Comparison of ENCODE assay signal across 8 mouse cellular contexts in the genomic region with DNA sequence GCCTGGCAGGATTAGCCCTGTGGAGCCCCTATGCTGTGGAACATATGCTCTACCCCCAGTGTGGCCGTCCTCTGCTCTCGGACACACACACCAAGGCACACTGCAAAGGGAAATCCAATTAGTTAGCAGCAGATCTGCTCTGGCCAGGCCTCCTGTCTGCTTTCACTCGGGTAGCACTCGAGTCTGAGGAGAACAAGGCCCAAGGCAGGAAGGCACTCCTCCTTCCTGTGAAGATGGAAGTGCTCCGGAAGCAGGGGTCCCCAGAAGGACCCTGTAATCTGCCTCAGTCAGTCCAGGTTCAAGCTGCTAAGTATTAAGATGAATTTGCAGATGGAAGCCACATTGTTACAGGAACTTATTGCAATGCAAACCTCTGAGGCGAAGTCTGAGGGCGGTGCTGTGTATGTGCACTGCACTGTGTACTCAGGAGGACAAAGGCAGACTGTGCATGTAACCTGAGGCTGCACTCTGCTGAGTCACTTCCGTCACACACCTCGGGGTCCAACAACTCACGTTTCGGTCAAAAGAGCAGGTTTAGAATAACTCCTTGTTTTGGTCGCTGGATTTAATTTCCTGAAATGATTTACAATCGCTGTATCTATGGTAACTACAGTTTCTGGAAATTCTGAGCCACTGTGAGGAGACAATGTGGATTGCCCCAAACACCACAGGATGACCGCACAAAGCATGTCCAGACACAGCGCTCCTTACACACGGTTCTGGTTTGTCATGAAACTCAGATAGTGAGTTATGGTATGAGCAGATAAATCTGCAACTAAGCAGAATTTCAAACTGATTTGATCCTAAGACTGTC. TPM values are rescaled to one million over a fixed set of nuclear protein-coding genes. Genes with fewer than 3 reads are reported as not detected.
DNase-seq lines count a peak whose midpoint lies in the region; ATAC-seq lines count a peak whose summit lies in the region.

No protein-coding gene starts in this region.

- H3K36me3 ChIP-seq in heart, embryonic 16.5 days (ENCODE audit: control insufficient read depth, insufficient read depth), result no peaks in the 10 kb centered on the region
- H3K36me3 ChIP-seq in embryonic facial prominence, embryonic 12.5 days, result no peaks in the 10 kb centered on the region
- no peaks in the 10 kb centered on the region for H3K36me3 ChIP-seq in macrophage (ENCODE audit: inconsistent target)

- H3K4me3 ChIP-seq in heart, embryonic 16.5 days (ENCODE audit: low read length), result no peak overlapping the region
- peak overlapping the region; percentile 9; the same call in 1 of the 2 replicates for H3K4me3 ChIP-seq in embryonic facial prominence, embryonic 12.5 days
- no peak overlapping the region for H3K4me3 ChIP-seq in macrophage (ENCODE audit: inconsistent target)

- DNase-seq in heart, adult 18-20 months, result no peak
- DNase-seq in kidney, adult 18-20 months, result peak; percentile 50
- peak; percentile 46 for DNase-seq in thymus, postnatal 14 days
- DNase-seq in right cerebral cortex, postnatal 14 days, result no peak
- DNase-seq in layer of hippocampus, adult 9-10 months (ENCODE audit: low spot score), result no peak

- 44% methylated on average over 16 of the region's 16 CpGs for WGBS in heart, embryonic 16.5 days
- 8% methylated on average over 16 of the region's 16 CpGs for WGBS in embryonic facial prominence, embryonic 12.5 days
- 28% methylated on average over 16 of the region's 16 CpGs for WGBS in macrophage (ENCODE audit: missing documents)

- H3K4me2 ChIP-seq in heart, embryonic 16.5 days (ENCODE audit: low read depth, low read length), result peak overlapping the region; percentile 23; the same call in 1 of the 2 replicates
- H3K4me2 ChIP-seq in embryonic facial prominence, embryonic 12.5 days (replicated peaks), result peak overlapping the region; percentile 38

- peaks cover 100% of the 10 kb centered on the region for H3K79me2 ChIP-seq in macrophage (ENCODE audit: inconsistent target)

- peaks cover 38% of the 10 kb centered on the region for H3K4me1 ChIP-seq in heart, embryonic 16.5 days (ENCODE audit: control insufficient read depth, insufficient read depth, low read length)
- peaks cover 47% of the 10 kb centered on the region for H3K4me1 ChIP-seq in embryonic facial prominence, embryonic 12.5 days

- peak overlapping the region; percentile 83 for H3K27ac ChIP-seq in heart, embryonic 16.5 days (ENCODE audit: low read length)
- H3K27ac ChIP-seq in embryonic facial prominence, embryonic 12.5 days, result peak overlapping the region; percentile 92
- H3K27ac ChIP-seq in macrophage, result peak overlapping the region; percentile 7; the same call in 1 of the 2 replicates

- ATAC-seq in heart, embryonic 16.5 days (replicated peaks; ENCODE audit: extremely low read depth, insufficient read depth, low FRiP score), result peak; percentile 29; the same call in 1 of the 2 replicates
- peak; percentile 88 for ATAC-seq in embryonic facial prominence, embryonic 12.5 days (ENCODE audit: insufficient number of reproducible peaks, insufficient read depth, low FRiP score, low TSS enrichment)

- H3K9ac ChIP-seq in heart, embryonic 16.5 days (ENCODE audit: low read length), result peak overlapping the region; percentile 42
- peak overlapping the region; percentile 34; the same call in 1 of the 2 replicates for H3K9ac ChIP-seq in embryonic facial prominence, embryonic 12.5 days

- H3K9me3 ChIP-seq in heart, embryonic 16.5 days (replicated peaks; ENCODE audit: control insufficient read depth, low read length), result no peaks in the 10 kb centered on the region
- no peaks in the 10 kb centered on the region for H3K9me3 ChIP-seq in embryonic facial prominence, embryonic 12.5 days

- no peaks in the 10 kb centered on the region for H3K27me3 ChIP-seq in heart, embryonic 16.5 days (ENCODE audit: control insufficient read depth, insufficient read depth, low read length)
- no peaks in the 10 kb centered on the region for H3K27me3 ChIP-seq in embryonic facial prominence, embryonic 12.5 days

RNA-seq across cellular contexts. Expression of gene D17Wsu92e, which starts 20.5 kb away (rescaled TPM):
- polyA plus RNA-seq in heart, embryonic 16.5 days (2015; fragmentation: Nextera tagmentation; extraction: Ambion mirVana), result 15.4 and 16.0 TPM in 2 replicates
- 100 to 1,000 TPM; 138 to 145 TPM for total RNA-seq in heart, adult 18-20 months (2021)
- 17.9 and 18.9 TPM in 2 replicates for polyA plus RNA-seq in embryonic facial prominence, embryonic 12.5 days (2016; fragmentation: Nextera tagmentation; extraction: Ambion mirVana)
- total RNA-seq in macrophage (2018; cell fraction: chromatin; rRNA removed), result 100 to 1,000 TPM in 20 of 26 experiments, 10 to 100 TPM in 6; 40.2 to 258 (median 128) TPM
- total RNA-seq in macrophage (2018; cell fraction: cytosol; rRNA removed), result 100 to 1,000 TPM in 25 of 26 experiments, 10 to 100 TPM in 1; 97.7 to 203 (median 138) TPM
- total RNA-seq in macrophage (2018; cell fraction: nucleus; rRNA removed), result 100 to 1,000 TPM in 21 of 26 experiments, 10 to 100 TPM in 5; 64.2 to 259 (median 158) TPM
- polyA plus RNA-seq in macrophage (2018), result 79.5 to 101 TPM (median 86.2 TPM) in 3 replicates

RNA-seq across cellular contexts. Expression of gene Snrpc, which starts 38.0 kb away (rescaled TPM):
- polyA plus RNA-seq in heart, embryonic 16.5 days (2015; fragmentation: Nextera tagmentation; extraction: Ambion mirVana), result 186 and 189 TPM in 2 replicates
- total RNA-seq in heart, adult 18-20 months (2021), result 10 to 100 TPM; 46.0 to 50.6 TPM
- 348 and 358 TPM in 2 replicates for polyA plus RNA-seq in embryonic facial prominence, embryonic 12.5 days (2016; fragmentation: Nextera tagmentation; extraction: Ambion mirVana)
- 10 to 100 TPM in 23 of 26 experiments, 1 to 10 TPM in 3; 7.2 to 35.6 (median 18.9) TPM for total RNA-seq in macrophage (2018; cell fraction: chromatin; rRNA removed)
- total RNA-seq in macrophage (2018; cell fraction: cytosol; rRNA removed), result 100 to 1,000 TPM in 4 of 26 experiments, 10 to 100 TPM in 22; 66.0 to 112 (median 87.7) TPM
- 10 to 100 TPM in 23 of 26 experiments, 1 to 10 TPM in 3; 7.8 to 37.8 (median 25.3) TPM for total RNA-seq in macrophage (2018; cell fraction: nucleus; rRNA removed)
- 84.2 to 113 TPM (median 89.9 TPM) in 3 replicates for polyA plus RNA-seq in macrophage (2018)

RNA-seq across cellular contexts. Expression of gene Uhrf1bp1, which starts 56.3 kb away (rescaled TPM):
- polyA plus RNA-seq in heart, embryonic 16.5 days (2015; fragmentation: Nextera tagmentation; extraction: Ambion mirVana), result 2.4 and 3.0 TPM in 2 replicates
- 10 to 100 TPM; 16.8 to 20.6 TPM for total RNA-seq in heart, adult 18-20 months (2021)
- polyA plus RNA-seq in embryonic facial prominence, embryonic 12.5 days (2016; fragmentation: Nextera tagmentation; extraction: Ambion mirVana), result 9.2 and 10.1 TPM in 2 replicates
- total RNA-seq in macrophage (2018; cell fraction: chromatin; rRNA removed), result 10 to 100 TPM in 18 of 26 experiments, 1 to 10 TPM in 8; 2.6 to 41.3 (median 22.1) TPM
- total RNA-seq in macrophage (2018; cell fraction: cytosol; rRNA removed), result 10 to 100 TPM in 20 of 26 experiments, 1 to 10 TPM in 6; 5.9 to 20.1 (median 14.1) TPM
- 10 to 100 TPM in 22 of 26 experiments, 1 to 10 TPM in 4; 6.4 to 34.6 (median 16.9) TPM for total RNA-seq in macrophage (2018; cell fraction: nucleus; rRNA removed)
- polyA plus RNA-seq in macrophage (2018), result 6.8 to 14.6 TPM (median 7.6 TPM) in 3 replicates

Comparison
In these comparisons a context has a peak if more than half of its experiments do, and no peak if none do; other contexts are left out.
1. H3K27ac ChIP-seq: peak in every context shown above with its lines; median percentile 92 in embryonic facial prominence, embryonic 12.5 days; 83 in heart, embryonic 16.5 days; 7 in macrophage.
2. DNase-seq: peak in kidney, adult 18-20 months (single experiment) and thymus, postnatal 14 days (single experiment); none in heart, adult 18-20 months (0 of 2), right cerebral cortex, postnatal 14 days (single experiment) and layer of hippocampus, adult 9-10 months (single experiment).